Mouse (Mus musculus): ENCODE data around the gene Ihh.
A peak's percentile ranks its signal among the peaks of the same experiment; 100 is the strongest.

Gene Ihh

GRCm38 (mm10) chr1:74947986-74948670, 3.3 kb downstream of the Ihh start:
- peak; percentile 26 for DNase-seq (ENCODE audit: low spot score)

GRCm38 (mm10) chr1:74941651-74942360, 9.7 kb downstream of the Ihh start:
- no peak for DNase-seq (ENCODE audit: low spot score)

DNA sequence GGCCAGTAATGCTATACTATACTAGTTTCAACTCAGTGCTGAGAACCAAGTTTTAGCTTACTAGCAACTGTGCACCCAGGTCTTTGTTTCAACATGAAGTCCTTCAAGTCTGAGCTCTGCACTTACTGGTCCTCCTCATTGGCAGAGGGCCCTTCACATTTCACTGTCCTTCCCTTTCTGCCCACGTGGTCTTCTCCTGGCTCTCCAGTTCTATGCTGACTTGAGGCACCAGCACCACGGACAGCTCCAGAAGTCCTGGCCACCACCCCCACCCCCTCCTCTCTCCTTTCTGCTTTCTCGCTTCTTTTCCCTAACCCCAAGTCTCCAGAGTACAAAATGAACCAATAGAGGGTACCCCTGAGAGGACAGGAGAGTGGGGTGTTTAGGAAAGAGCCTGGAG, 11.7 kb downstream of the Ihh start:
- DNase-seq (ENCODE audit: low spot score): no peak

- DNase-seq (ENCODE audit: low spot score): no peak
Observed at GRCm38 (mm10) chr1:74936221-74936830, 15.1 kb downstream of the Ihh start.

DNA sequence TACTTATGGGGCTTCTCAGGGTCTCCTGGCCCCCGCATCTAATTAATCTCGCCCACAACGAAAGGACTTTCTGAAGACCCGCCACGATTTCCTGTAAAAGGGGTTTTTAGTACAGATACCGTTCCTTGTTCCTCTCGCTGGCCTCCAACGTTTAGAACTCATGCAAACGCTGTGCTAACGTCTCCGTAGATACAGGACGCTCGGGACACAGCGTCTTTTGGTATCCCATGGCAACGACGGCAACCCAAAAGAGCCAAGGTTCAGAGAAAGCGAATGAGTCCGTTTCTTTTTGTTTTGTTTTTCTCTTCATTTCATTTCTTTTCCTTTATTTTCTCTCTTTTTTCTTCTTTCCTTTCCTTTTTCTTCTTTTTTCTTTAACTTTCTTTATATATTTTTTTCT, 16.1 kb downstream of the Ihh start, which contains the start of gene Cfap65:
Gene Cfap65, minus strand, starts transcription at position 198 of the 400 bp plus-strand sequence.
- DNase-seq (ENCODE audit: low spot score): peak; percentile 39

DNA sequence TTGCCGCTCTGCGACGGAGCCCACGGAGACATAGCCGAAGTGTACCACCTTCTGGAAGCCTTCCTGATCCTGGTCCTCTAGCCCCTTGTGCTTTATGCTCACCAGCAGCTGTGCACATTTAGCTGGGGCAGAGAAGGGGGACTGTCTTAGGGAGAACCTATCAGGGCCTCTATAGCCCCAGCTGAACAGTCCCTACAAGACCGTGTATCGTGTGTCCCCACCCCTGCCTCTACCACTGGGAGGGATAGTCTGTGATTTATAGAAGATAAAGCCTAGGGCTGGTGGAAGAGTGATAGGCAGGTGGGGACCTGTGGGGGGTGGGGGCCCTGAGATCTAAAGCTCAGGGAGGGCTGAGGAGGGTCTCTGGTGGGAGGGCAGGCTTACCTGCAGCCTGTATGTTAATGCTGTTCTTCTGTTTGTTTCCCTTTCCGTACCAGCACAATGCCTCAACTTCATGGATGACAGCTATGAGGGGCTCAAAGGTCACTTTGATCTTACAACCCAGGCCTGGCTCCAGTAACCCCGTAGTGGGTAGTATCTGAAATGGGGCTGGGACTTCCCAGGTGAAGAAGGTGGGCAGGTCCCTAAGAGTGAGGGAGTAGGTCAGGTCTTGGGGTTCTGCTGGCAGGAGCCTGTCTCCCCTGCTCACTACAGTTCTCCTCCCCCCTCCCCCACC, 23.7 kb downstream of the Ihh start:
- DNase-seq (ENCODE audit: low spot score): no peak

DNA sequence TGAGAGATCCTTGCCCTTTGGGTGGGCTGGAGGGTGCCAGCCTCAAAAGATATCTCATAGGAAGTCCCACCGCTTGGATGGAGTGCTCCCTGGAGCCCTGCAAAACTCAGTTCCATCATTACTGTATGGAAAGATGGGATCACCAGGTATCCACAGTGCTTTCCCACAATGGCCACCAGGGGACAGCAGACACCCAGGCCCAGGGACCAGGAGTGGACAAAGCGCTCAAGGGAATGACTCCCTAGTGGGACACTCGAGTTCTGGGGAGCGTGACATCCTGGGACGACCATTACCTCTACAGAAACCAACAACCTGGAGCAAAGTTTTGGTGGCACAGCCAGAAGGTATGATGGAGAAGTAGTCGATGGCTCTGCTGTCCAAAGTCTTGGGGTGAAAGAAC, 24.8 kb downstream of the Ihh start:
- DNase-seq (ENCODE audit: low spot score): peak; percentile 51

GRCm38 (mm10) chr1:74924464-74924863, 27.0 kb downstream of the Ihh start:
- no peak for DNase-seq (ENCODE audit: low spot score)

GRCm38 (mm10) chr1:74915706-74916105, 35.8 kb downstream of the Ihh start:
- no peak for DNase-seq (ENCODE audit: low spot score)

DNA sequence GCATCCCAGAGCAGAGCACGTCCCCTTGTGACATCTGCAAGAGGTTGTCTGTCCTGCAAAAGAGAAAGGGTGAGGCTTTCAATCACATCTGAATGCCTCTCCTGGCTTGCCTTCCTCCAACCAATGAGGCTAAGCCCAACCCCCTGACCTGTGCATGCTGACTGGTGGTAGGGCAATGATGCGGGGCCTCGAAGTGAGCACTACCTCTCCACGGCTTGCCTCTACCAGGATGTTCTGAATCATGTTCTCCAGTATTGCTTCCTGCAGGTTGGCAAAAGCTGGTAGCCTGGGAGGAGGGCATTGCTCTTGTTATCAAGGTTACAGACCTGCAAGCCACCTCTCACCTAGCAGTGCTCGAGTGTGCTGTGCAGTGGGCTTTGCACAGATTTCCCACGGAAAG, 49.3 kb downstream of the Ihh start:
- DNase-seq (ENCODE audit: low spot score): no peak

DNA sequence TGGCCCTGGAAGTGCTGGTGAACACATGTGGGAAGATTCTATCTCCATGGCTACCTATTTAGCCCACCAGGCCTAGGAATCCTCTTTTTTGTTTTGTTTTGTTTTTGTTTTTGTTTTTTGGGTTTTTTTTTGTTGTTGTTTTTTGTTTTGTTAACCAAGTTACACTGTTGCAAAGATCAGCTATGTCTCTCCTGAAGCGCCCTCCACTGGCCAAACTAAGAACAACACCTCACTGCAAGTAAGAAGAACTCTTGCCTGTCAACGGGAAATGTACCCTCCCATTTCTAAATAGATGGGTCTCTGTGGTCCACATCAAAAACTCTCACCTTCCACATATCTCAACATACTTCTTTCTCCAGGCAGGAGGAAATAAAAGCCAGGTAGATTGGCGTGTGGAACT, 49.8 kb downstream of the Ihh start:
- peak; percentile 31 for DNase-seq (ENCODE audit: low spot score)

DNA sequence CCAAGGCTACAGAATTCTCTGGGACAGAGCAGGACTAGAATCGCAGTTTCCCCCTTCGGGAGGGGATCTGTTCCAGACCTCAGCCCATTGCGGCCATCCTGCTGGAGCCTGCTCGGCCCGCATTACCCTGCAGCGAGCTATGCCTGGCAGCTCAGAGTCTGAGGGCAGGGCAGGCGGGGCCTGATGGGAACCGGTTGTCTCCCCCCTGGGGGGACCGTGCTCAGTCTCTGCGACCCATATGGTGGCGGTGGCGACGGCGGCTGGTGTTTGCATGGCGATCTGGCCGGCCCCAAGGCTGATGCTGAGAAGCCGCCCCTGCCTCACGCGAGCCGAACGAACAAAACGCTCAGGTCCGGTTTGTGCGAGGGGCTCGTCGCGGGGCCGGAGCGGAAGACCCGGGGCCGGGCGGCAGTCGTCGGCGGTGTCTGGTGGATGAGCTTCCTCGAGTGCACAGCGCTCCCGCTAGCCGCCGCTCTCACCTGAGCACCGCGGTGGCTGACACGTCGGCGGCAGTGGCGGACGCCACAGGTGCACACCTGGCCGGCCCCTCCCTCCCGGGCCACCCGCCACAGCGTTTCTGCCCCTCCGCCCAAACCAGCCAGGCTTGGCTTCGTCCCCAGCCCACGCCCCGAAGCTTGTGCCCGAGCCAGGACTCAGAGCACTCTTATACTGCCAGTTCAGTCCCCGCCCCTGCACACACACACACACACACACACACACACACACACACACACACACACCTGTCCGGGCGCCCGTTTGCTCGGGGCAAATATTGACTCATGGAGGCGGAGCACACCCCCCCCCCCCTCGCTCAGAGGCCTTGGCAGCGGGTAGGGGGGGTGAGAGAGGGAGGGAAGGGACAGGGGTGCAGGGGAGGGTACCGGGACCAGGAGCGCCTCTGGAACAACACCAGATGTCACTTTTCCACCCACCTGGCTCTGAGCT, 50.9 kb downstream of the Ihh start:
- DNase-seq (ENCODE audit: low spot score): peak; percentile 35

- DNase-seq (ENCODE audit: low spot score): no peak
Observed at GRCm38 (mm10) chr1:74898656-74899431, 52.6 kb downstream of the Ihh start.

DNA sequence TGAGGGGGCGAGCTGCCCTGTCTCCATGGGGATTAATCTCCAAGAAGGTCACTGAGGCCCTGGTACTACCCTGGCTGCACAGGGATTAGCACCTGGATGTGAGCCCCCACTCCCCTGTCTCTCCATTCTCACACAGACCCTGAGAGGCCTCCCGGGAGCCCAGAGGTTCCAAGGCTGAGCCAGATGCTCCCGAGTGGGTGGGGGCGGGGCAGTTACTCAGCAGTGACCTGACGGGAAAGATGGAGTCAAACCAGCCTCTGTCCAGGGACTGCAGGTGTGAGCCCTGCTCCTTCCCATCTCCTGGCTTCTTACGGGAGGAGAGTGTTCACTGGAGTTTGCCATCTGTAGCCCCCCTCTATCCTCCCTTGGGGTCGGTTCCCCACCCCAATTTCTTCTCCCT, 53.5 kb downstream of the Ihh start:
- DNase-seq (ENCODE audit: low spot score): no peak
